ENCODE assay signal across 11 mouse cellular contexts in the genomic region with DNA sequence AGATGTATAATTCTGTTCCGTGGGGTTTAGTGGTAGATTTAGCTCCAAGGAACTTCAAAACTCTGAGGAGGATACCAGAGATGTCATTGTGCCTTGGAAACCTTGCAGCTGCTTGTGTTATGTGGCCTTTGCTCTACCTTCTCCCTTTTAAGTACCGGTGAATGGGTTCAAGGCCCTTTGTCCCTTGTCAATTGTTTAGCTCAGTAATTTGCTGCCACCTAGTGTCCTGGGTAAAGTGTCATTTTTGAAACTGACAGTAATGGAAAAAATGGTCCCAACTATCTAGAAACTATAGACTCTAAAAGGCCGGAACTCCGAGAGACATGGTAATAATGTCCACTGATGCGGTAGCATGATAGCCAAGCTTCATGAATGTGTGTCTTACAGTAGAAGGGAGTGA.
DNase-seq lines count a peak whose midpoint lies in the region; ATAC-seq and TF ChIP-seq lines count a peak whose summit lies in the region.
"Had no signal": no experiment of that assay in that cellular context is flagged by ENCODE, and none has a peak within 500 bp of the region (broad histone marks: within the 10 kb centered on the region; RNA-seq: fewer than 3 reads in every experiment).

No protein-coding gene starts in this region.

- TF ChIP-seq EP300 in liver, embryonic 14.5 days (IDR thresholded peaks at IDR 0.05; ENCODE audit: low read depth), result no peak

- H3K4me1 ChIP-seq in heart, embryonic 10.5 days, result no peaks in the 10 kb centered on the region
- H3K4me1 ChIP-seq in liver, embryonic 14.5 days (replicated peaks; ENCODE audit: control insufficient read depth in 2 of 2, insufficient read depth in 2 of 2, low read length in 1 of 2), result no peaks in the 10 kb centered on the region
- H3K4me1 ChIP-seq in liver, embryonic 11.5 days (replicated peaks; ENCODE audit: control insufficient read depth, insufficient read depth, low read length), result no peaks in the 10 kb centered on the region
- H3K4me1 ChIP-seq: limb, embryonic 15.5 days had no signal

- H3K4me3 ChIP-seq in heart, embryonic 10.5 days, result no peak overlapping the region
- no peak overlapping the region for H3K4me3 ChIP-seq in liver, embryonic 14.5 days (ENCODE audit: insufficient read depth in 1 of 2, low read depth in 2 of 2, low read length in 2 of 2)
- no peak overlapping the region for H3K4me3 ChIP-seq in liver, embryonic 11.5 days (ENCODE audit: low read depth, low read length)
- H3K4me3 ChIP-seq: limb, embryonic 15.5 days; myocyte had no signal

- no peaks in the 10 kb centered on the region for H3K36me3 ChIP-seq in heart, embryonic 10.5 days
- no peaks in the 10 kb centered on the region for H3K36me3 ChIP-seq in liver, embryonic 14.5 days (replicated peaks; ENCODE audit: control insufficient read depth, insufficient read depth, low read depth)
- H3K36me3 ChIP-seq in liver, embryonic 11.5 days (ENCODE audit: control insufficient read depth, insufficient read depth, low read length), result no peaks in the 10 kb centered on the region
- H3K36me3 ChIP-seq: limb, embryonic 15.5 days had no signal

- H3K27me3 ChIP-seq in heart, embryonic 10.5 days (ENCODE audit: insufficient read depth, poor library complexity, severe bottlenecking), result no peaks in the 10 kb centered on the region
- no peaks in the 10 kb centered on the region for H3K27me3 ChIP-seq in liver, embryonic 14.5 days (ENCODE audit: control insufficient read depth, insufficient read depth, low read length)
- no peaks in the 10 kb centered on the region for H3K27me3 ChIP-seq in liver, embryonic 11.5 days (replicated peaks; ENCODE audit: control insufficient read depth, insufficient read depth, low read length)
- H3K27me3 ChIP-seq: limb, embryonic 15.5 days had no signal

- DNase-seq in heart, adult 18-20 months, result peak; percentile 14 to 56
- no peak for DNase-seq in heart, embryonic 10.5 days (ENCODE audit: low spot score)
- no peak for DNase-seq in liver, embryonic 14.5 days (ENCODE audit: low read depth in 3 of 3, low spot score in 3 of 3)
- no peak for DNase-seq in liver, embryonic 11.5 days (ENCODE audit: low spot score)
- peak; percentile 14 for DNase-seq in Muller cell, postnatal 12 days (ENCODE audit: inconsistent ontology term)
- peak; percentile 44 for DNase-seq in lung, postnatal 36 days
- DNase-seq in left cerebral cortex, adult 11 months (ENCODE audit: low spot score), result no peak
- no peak for DNase-seq in layer of hippocampus, postnatal 10 days (ENCODE audit: low spot score in 2 of 2)

- WGBS in heart, embryonic 10.5 days, result 78% methylated on average over 5 of the region's 5 CpGs
- 59% methylated on average over 5 of the region's 5 CpGs for WGBS in liver, embryonic 14.5 days (ENCODE audit: insufficient replicate concordance)
- WGBS in liver, embryonic 11.5 days, result 71% methylated on average over 5 of the region's 5 CpGs

- TF ChIP-seq CTCF in liver, embryonic 14.5 days (IDR thresholded peaks at IDR 0.05; ENCODE audit: low read depth), result peak; percentile 21; the same call in 1 of the 2 replicates

- no peak overlapping the region for H3K27ac ChIP-seq in heart, embryonic 10.5 days
- no peak overlapping the region for H3K27ac ChIP-seq in liver, embryonic 14.5 days
- H3K27ac ChIP-seq in liver, embryonic 11.5 days (ENCODE audit: low read depth, low read length), result no peak overlapping the region
- H3K27ac ChIP-seq: limb, embryonic 15.5 days had no signal

- H3K4me2 ChIP-seq in liver, embryonic 14.5 days (ENCODE audit: low read depth), result no peak overlapping the region
- H3K4me2 ChIP-seq in liver, embryonic 11.5 days, result no peak overlapping the region
- H3K4me2 ChIP-seq: limb, embryonic 15.5 days had no signal

- no peak overlapping the region for H3K9ac ChIP-seq in liver, embryonic 14.5 days (replicated peaks)
- H3K9ac ChIP-seq in liver, embryonic 11.5 days (ENCODE audit: low read depth, low read length), result no peak overlapping the region
- H3K9ac ChIP-seq: limb, embryonic 15.5 days had no signal

- no peaks in the 10 kb centered on the region for H3K9me3 ChIP-seq in heart, embryonic 10.5 days
- no peaks in the 10 kb centered on the region for H3K9me3 ChIP-seq in liver, embryonic 14.5 days (ENCODE audit: control insufficient read depth, low read length)
- H3K9me3 ChIP-seq in liver, embryonic 11.5 days (ENCODE audit: control insufficient read depth, low read length), result no peaks in the 10 kb centered on the region
- H3K9me3 ChIP-seq: limb, embryonic 15.5 days had no signal

- ATAC-seq in liver, embryonic 14.5 days (ENCODE audit: insufficient read depth), result no peak
- no peak for ATAC-seq in liver, embryonic 11.5 days (replicated peaks; ENCODE audit: low FRiP score)
- ATAC-seq: inflammation-experienced regulatory T-cells, adult 6 months had no signal

Comparison
In these comparisons a context has a peak if more than half of its experiments do, and no peak if none do; other contexts are left out.
1. DNase-seq: peak in heart, adult 18-20 months (2 of 2), Muller cell, postnatal 12 days (single experiment) and lung, postnatal 36 days (single experiment); none in heart, embryonic 10.5 days (single experiment), liver, embryonic 14.5 days (0 of 3), liver, embryonic 11.5 days (single experiment), left cerebral cortex, adult 11 months (single experiment) and layer of hippocampus, postnatal 10 days (0 of 2).